Mouse (Mus musculus): Measurements from ENCODE around the gene Unk. TPM values are rescaled to one million over a fixed set of nuclear protein-coding genes. Genes with fewer than 3 reads are reported as not detected.

Unk gene
- polyA plus RNA-seq, 1 experiment from 2014 or later: 41.3 TPM

Other genes starting within 250 kb of the Unk start
- 21.6 and 22.0 TPM in 2 replicates for gene Caskin2, start 216.7 kb upstream of the Unk start, polyA plus RNA-seq (2015; fragmentation: Nextera tagmentation; extraction: Ambion mirVana)
- gene Tsen54, start 215.6 kb upstream of the Unk start, polyA plus RNA-seq (2015; fragmentation: Nextera tagmentation; extraction: Ambion mirVana): 36.9 and 38.1 TPM in 2 replicates
- 45.0 and 58.7 TPM in 2 replicates for gene Llgl2, start 206.3 kb upstream of the Unk start, polyA plus RNA-seq (2015; fragmentation: Nextera tagmentation; extraction: Ambion mirVana)
- gene Myo15b, start 171.9 kb upstream of the Unk start, polyA plus RNA-seq (2015; fragmentation: Nextera tagmentation; extraction: Ambion mirVana): 0.83 and 2.0 TPM in 2 replicates
- gene Smim5, start 130.4 kb upstream of the Unk start, polyA plus RNA-seq (2015; fragmentation: Nextera tagmentation; extraction: Ambion mirVana): 5.6 and 8.9 TPM in 2 replicates
- 35.5 and 36.2 TPM in 2 replicates for gene Smim6, start 118.3 kb upstream of the Unk start, polyA plus RNA-seq (2015; fragmentation: Nextera tagmentation; extraction: Ambion mirVana)
- 34.3 and 36.8 TPM in 2 replicates for gene Sap30bp, start 97.0 kb upstream of the Unk start, polyA plus RNA-seq (2015; fragmentation: Nextera tagmentation; extraction: Ambion mirVana)
- 23.6 and 25.7 TPM in 2 replicates for gene Recql5, start 96.8 kb upstream of the Unk start, polyA plus RNA-seq (2015; fragmentation: Nextera tagmentation; extraction: Ambion mirVana)
- gene Itgb4, start 55.6 kb upstream of the Unk start, polyA plus RNA-seq (2015; fragmentation: Nextera tagmentation; extraction: Ambion mirVana): 3.4 and 3.8 TPM in 2 replicates
- 188 and 190 TPM in 2 replicates for gene Galk1, start 17.6 kb upstream of the Unk start, polyA plus RNA-seq (2015; fragmentation: Nextera tagmentation; extraction: Ambion mirVana)
- 1,792 and 1,937 TPM in 2 replicates for gene H3f3b, start 2.4 kb upstream of the Unk start, polyA plus RNA-seq (2015; fragmentation: Nextera tagmentation; extraction: Ambion mirVana)
- gene Unc13d, start 47.6 kb downstream of the Unk start, polyA plus RNA-seq (2015; fragmentation: Nextera tagmentation; extraction: Ambion mirVana): 7.2 and 8.9 TPM in 2 replicates
- 95.4 and 98.9 TPM in 2 replicates for gene Wbp2, start 56.7 kb downstream of the Unk start, polyA plus RNA-seq (2015; fragmentation: Nextera tagmentation; extraction: Ambion mirVana)
- gene Trim47, start 96.9 kb downstream of the Unk start, polyA plus RNA-seq (2015; fragmentation: Nextera tagmentation; extraction: Ambion mirVana): 20.4 and 24.8 TPM in 2 replicates
- 5.1 and 6.4 TPM in 2 replicates for gene Trim65, start 100.8 kb downstream of the Unk start, polyA plus RNA-seq (2015; fragmentation: Nextera tagmentation; extraction: Ambion mirVana)
- gene Mrpl38, start 108.5 kb downstream of the Unk start, polyA plus RNA-seq (2015; fragmentation: Nextera tagmentation; extraction: Ambion mirVana): 79.3 and 80.6 TPM in 2 replicates
- 36.1 and 37.3 TPM in 2 replicates for gene Fbf1, start 137.8 kb downstream of the Unk start, polyA plus RNA-seq (2015; fragmentation: Nextera tagmentation; extraction: Ambion mirVana)
- gene Ten1, start 168.5 kb downstream of the Unk start, polyA plus RNA-seq (2015; fragmentation: Nextera tagmentation; extraction: Ambion mirVana): 74.9 and 87.3 TPM in 2 replicates
- gene Acox1, start 168.7 kb downstream of the Unk start, polyA plus RNA-seq (2015; fragmentation: Nextera tagmentation; extraction: Ambion mirVana): 23.6 and 24.3 TPM in 2 replicates
- 4.4 and 4.7 TPM in 2 replicates for gene Evpl, start 207.8 kb downstream of the Unk start, polyA plus RNA-seq (2015; fragmentation: Nextera tagmentation; extraction: Ambion mirVana)
- 75.3 and 79.2 TPM in 2 replicates for gene Srp68, start 243.9 kb downstream of the Unk start, polyA plus RNA-seq (2015; fragmentation: Nextera tagmentation; extraction: Ambion mirVana)

Measured in lung, embryonic 16.5 days (tissue).